Mouse (Mus musculus): ENCODE measurements around the gene Rhox1.
"Not testable (repeated sequence)": the region's sequence is repeated elsewhere in the genome, so short reads cannot be mapped to it uniquely, and the experiment has no call there.

The Rhox1 gene

GRCm38 (mm10) chrX:37222158-37222557, at the start of gene Rhox1:
Rhox1 (minus strand) TSS chrX:37222258.
- DNase-seq (ENCODE audit: low spot score), result not testable (repeated sequence)

DNA sequence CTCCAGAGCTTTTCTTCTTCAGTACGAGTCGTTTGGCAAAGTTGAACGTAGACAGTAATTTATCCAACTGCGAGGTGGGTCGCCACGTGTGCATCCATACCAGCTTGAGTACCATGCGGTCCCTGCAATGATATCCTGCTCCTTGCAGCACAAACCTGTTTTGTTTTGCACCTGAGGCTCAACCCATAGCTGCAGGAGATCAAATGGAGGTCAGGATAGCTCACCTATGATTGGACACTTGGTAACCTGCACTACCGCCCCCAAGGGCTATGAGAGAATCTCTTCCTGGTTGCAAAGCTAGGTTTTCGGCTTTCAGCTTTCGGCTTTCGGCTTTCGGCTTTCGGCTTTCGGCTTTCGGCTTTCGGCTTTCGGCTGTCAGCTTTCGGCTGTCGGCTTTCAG, 43.0 kb upstream of the Rhox1 start, which contains the start of gene Rhox4a:
Gene Rhox4a (plus strand): TSS at position 301 of the 400 bp plus-strand sequence.
- DNase-seq (ENCODE audit: low spot score), result not testable (repeated sequence)

DNA sequence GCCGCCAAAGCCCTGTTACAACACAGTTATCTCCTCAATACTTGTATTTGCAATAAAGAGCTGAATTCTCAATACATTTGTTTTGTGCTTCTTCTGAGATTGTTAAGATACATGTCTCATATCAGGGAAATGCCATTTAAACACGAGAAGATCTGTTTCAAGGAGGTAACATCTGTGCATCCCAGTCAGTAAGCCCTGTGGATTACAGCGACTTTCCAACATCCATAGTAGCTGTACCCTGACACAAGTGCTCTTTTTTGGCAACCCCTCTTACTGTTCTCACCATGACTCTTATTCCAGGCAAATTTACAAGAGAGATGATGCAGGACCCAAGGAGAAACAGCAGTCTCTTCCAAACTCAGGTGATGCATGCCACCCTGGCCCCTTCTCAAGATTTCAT, 27.6 kb upstream of the Rhox1 start, which contains the start of gene Rhox3a:
Gene Rhox3a (plus strand): TSS at position 301 of the 400 bp plus-strand sequence.
- not testable (repeated sequence) for DNase-seq (ENCODE audit: low spot score)

DNA sequence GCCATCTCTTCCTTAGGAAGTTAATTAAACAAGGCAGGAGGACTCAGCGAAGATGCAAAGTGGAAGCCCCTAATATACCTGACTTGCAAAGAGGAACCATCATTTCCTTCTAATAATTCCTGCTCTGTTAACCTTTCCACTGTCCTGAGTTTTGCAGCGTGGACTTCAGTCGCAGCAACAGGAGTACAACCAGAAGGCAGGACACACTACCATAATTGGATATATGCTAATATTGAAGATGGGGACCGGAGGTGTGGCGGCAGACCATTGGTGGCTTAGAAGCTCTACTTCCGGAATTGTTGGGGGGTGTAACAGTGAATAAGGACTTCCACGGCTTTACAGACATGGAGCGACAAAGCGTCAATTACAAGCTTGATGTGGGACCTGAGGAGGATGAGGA, 22.6 kb upstream of the Rhox1 start, which contains the start of gene Rhox2a:
Gene Rhox2a (plus strand): TSS at position 301 of the 400 bp plus-strand sequence.
- not testable (repeated sequence) for DNase-seq (ENCODE audit: low spot score)

DNA sequence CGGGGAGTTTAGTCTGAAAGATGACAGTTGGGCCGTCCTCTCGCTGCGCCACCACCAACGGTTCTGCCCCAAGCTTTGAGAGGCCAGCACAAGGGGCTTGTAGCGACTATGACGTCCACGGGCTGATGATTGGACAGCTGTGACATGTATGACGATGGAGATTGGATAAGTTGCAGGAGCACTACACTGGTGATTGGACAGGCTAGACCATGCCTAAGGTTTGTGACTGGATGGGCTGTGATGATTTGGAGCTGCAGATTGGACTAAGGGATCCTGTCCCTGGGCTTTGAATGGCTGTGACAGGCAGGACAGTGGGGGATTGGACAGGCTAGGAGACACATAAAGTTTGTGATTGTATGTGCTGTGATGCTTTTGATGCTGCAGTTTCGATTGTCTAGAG, 11.1 kb downstream of the Rhox1 start, which contains the start of gene Gm9:
Gene Gm9 (minus strand): TSS at position 101 of the 400 bp plus-strand sequence.
- DNase-seq (ENCODE audit: low spot score), result no peak

GRCm38 (mm10) chrX:37198676-37199075, 23.4 kb downstream of the Rhox1 start:
- no peak for DNase-seq (ENCODE audit: low spot score)

DNA sequence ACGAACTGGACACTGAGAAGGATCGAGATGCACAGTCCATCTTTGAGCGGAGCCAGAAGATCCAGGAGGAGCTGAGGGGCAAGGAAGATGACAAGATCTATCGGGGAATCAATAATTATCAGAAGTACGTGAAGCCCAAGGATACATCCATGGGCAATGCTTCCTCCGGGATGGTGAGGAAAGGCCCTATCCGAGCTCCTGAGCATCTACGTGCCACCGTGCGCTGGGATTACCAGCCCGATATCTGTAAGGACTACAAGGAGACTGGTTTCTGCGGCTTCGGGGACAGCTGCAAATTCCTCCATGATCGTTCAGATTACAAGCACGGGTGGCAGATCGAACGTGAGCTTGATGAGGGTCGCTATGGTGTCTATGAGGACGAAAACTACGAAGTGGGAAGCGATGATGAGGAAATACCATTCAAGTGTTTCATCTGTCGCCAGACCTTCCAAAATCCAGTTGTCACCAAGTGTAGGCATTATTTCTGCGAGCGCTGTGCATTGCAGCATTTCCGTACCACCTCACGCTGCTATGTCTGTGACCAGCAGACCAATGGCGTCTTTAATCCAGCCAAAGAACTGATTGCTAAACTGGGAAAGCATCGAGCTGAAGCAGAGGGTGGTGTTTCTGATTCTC, 30.2 kb downstream of the Rhox1 start:
- no peak for DNase-seq (ENCODE audit: low spot score)

DNA sequence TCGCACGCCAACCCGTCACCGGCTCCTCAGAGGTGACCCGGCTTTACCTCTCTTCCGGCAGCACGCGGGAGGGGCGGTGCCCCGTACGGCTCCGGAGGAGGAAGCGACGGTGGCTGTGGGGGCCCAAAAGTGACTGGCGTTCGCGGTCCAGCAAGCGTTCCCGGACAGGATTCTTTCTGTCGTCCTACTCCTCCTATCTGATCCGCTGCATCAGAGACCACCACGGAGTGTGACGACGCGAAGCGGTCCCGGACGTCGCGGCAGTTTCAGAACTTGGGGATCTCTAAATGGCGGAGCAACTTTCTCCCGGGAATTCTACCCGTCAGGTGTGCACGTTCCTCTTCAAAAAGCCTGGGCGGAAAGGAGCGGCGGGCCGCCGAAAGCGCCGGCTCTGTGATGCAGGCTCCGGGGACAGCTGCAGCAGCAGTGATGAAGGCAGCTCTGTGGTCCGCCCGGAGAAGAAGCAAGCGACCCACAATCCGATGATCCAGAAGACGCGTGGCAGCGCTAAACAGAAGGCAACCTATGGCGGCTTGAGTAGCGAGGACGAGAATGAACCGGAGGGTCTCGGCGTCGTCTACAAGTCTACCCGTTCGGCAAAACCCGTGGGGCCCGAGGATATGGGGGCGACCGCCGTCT, 30.8 kb downstream of the Rhox1 start, which contains the start of the genes Ndufa1 and Rnf113a1:
Gene Ndufa1 (minus strand): TSS at position 59 of the 639 bp plus-strand sequence.
Gene Rnf113a1 (plus strand): TSS at position 141 of the 639 bp plus-strand sequence.
- DNase-seq (ENCODE audit: low spot score), result peak; percentile 79

GRCm38 (mm10) chrX:37190755-37191104, 31.3 kb downstream of the Rhox1 start:
- no peak for DNase-seq (ENCODE audit: low spot score)

DNA sequence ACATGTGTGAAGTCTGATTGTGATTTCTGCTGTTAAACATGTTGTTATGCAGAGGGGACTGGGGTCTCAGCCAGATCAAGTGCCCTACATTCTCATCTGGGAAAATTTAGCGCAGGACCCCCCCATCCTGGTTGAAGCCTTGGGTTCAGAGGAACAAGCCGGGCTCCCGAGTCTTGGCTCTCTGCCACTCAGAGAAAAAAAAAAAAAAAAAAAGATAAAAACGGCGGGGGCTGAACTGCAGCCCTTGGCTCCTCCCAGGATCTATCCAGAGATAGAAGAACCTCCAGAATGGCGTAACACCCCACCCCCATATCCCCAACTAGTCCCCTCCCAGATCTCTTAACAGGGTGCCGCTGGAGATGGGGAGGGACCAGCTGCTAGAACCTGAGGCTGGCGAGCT, 37.7 kb downstream of the Rhox1 start:
- not testable (repeated sequence) for DNase-seq (ENCODE audit: low spot score)

DNA sequence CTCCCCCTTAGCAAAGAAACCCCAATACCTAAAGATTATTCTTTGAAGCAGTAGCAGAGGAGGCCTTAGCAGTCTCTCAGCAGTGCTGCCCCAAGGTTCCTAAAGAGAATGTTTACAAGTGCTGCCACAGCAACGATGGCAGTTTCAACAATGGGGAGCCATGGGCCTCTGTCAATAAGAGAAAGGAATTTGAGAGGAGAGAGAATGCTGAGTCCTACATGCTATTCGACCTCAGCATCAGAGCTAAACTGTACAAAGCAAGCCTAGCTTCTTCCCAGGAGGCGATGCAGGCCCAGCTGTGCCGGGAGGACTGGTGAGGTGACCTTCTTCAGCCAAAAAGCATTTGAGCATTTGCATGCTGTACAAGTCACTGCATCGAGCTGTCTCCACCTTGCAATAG, 53.3 kb downstream of the Rhox1 start, which contains the start of gene Akap14:
Gene Akap14 (minus strand): TSS at position 101 of the 400 bp plus-strand sequence.
- no peak for DNase-seq (ENCODE audit: low spot score)

DNA sequence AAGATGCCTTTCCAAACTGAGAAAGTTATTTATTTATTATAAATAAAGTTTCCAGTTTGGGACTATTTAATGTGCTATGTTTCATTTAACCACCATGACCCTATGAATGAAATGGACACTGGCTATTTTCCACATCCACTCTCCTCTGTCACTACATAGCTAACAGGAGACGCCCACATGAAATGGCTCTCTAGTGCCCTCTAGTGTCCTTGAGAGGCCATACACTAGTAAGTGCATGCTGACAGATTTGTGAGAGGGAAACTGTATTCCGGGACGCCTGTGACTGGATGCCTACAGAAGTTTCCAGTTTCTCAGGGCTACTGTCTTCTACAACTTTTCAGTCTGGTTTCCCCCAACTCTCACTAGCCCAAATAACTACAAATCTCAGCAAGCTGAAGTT, 55.0 kb downstream of the Rhox1 start:
- DNase-seq (ENCODE audit: low spot score), result no peak

Data from yolk sac, embryonic 10.5 days (tissue).